Mouse (Mus musculus) embryonic facial prominence, embryonic 13.5 days (tissue): ENCODE measurements around the gene Bcs1l. TPM values are rescaled to one million over a fixed set of nuclear protein-coding genes. Genes with fewer than 3 reads are reported as not detected.

Experiments
- ATAC-seq: fragments of 200-750 bp; cut with Nextera tagmentation; 2 replicates; pipeline ENCODE4 v1.8.0; 2017; ENCODE audit warnings: low read depth; ENCODE audit not compliant: insufficient number of reproducible peaks, insufficient read depth, low FRiP score, low TSS enrichment
- H3K27ac ChIP-seq: fragments of 300-500 bp; sonication (generic); 2 replicates; pipeline ENCODE4 v1.5.1; 2015; ENCODE audit warnings: moderate library complexity, mild to moderate bottlenecking, inconsistent platforms
- H3K27me3 ChIP-seq: fragments of 300-500 bp; sonication (generic); 2 replicates; pipeline ENCODE4 v1.6.1; 2015; ENCODE audit warnings: mild to moderate bottlenecking, inconsistent platforms
- H3K36me3 ChIP-seq: fragments of 300-500 bp; sonication (generic); 2 replicates; pipeline ENCODE4 v1.6.1; 2015; ENCODE audit warnings: mild to moderate bottlenecking, inconsistent platforms
- H3K4me1 ChIP-seq: fragments of 300-500 bp; sonication (generic); 2 replicates; pipeline ENCODE4 v1.6.1; 2015; ENCODE audit warnings: inconsistent platforms
- H3K4me2 ChIP-seq: fragments of 300-500 bp; sonication (generic); 2 replicates; pipeline ENCODE4 v1.6.1; 2015; ENCODE audit warnings: moderate library complexity, mild to moderate bottlenecking, inconsistent platforms
- H3K4me3 ChIP-seq: fragments of 300-500 bp; sonication (generic); 2 replicates; pipeline ENCODE4 v1.5.1; 2015; ENCODE audit warnings: mild to moderate bottlenecking, inconsistent platforms
- H3K9ac ChIP-seq: fragments of 300-500 bp; sonication (generic); 2 replicates; pipeline ENCODE4 v1.6.1; 2015; ENCODE audit warnings: mild to moderate bottlenecking, inconsistent platforms
- H3K9me3 ChIP-seq: fragments of 300-500 bp; sonication (generic); 2 replicates; pipeline ENCODE4 v1.6.1; 2016; ENCODE audit warnings: inconsistent platforms
- WGBS: fragments of 180-500 bp; shearing (Covaris S2); methylation state at CpG from one replicate; pipeline ENCODE4 v1.1.7; 2015; ENCODE audit warnings: mixed read lengths; 5-methylcytosine and 5-hydroxymethylcytosine counted together
- polyA plus RNA-seq: library from polyadenylated mRNA; unstranded; fragments of >200 nt; fragmentation: Nextera tagmentation; extraction: Ambion mirVana; gene quantifications from 2 replicates; pipeline ENCODE4 v1.2.1, GENCODE M21; 2015

The Bcs1l gene
- polyA plus RNA-seq: 18.0 and 18.9 TPM in 2 replicates

DNA sequence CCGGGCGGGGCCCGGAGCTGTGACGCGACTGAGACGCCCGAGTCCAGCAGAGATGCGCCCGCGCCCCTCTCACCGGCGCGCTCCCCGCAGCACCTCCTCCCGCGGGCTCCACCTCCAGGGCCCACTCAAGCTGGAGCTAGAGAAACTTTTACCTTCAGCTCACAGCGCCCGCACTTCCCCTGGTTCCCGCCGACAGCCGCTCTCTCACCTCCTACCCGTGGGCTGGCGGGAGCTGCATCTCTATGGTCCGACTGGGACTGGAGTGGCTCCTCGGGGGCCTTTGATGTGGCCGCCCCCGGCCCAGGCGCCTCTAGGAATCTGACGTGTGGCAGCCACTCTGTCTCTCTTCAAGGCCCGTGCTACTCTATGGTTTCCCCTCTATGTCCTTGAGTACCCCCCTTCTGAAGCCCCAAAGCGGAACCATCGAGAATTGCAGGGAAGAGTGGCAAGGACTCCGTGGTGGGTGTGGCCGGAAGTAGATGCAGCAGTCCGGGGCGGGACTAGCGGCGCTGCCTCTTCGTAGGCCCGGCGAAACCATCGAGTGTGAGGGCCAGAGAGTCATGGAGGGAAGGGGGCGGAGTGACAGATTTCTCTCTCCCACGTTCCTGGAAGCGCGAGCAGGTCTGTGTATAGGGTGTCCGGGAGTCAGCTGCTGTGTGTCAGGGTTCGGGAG is at the start of gene Bcs1l, which contains the start of gene Zfp142:
Bcs1l (plus strand) TSS at position 517 of the 673 bp plus-strand sequence.
Zfp142 (minus strand) TSS at position 474 of the 673 bp plus-strand sequence.
- H3K9me3 ChIP-seq: no peaks in the 10 kb centered on the region
- peak; percentile 99 for ATAC-seq
- H3K4me1 ChIP-seq: peaks cover 21% of the 10 kb centered on the region
- peak within 1 kb of the TSS; percentile 86 for H3K27ac ChIP-seq
- peaks cover 44% of the 10 kb centered on the region for H3K36me3 ChIP-seq
- no peaks in the 10 kb centered on the region for H3K27me3 ChIP-seq
- WGBS: 0% methylated on average over 48 of the region's 48 CpGs
- peak within 1 kb of the TSS; percentile 91 for H3K4me2 ChIP-seq
- peak within 1 kb of the TSS; percentile 87 for H3K9ac ChIP-seq
- H3K4me3 ChIP-seq: peak within 1 kb of the TSS; percentile 67

- Histone ChIP-seq H3K27ac (no peak overlapping the region), H3K4me2 (no peak overlapping the region), H3K4me1 (peaks cover 12% of the 10 kb centered on the region), H3K27me3 (no peaks in the 10 kb centered on the region), H3K36me3 (no peaks in the 10 kb centered on the region), H3K4me3 (no peak overlapping the region), H3K9ac (no peak overlapping the region), H3K9me3 (no peaks in the 10 kb centered on the region)
- ATAC-seq: no peak
These were observed 49.4 kb upstream of the Bcs1l start for GRCm38 (mm10) chr1:74538650-74539049.

DNA sequence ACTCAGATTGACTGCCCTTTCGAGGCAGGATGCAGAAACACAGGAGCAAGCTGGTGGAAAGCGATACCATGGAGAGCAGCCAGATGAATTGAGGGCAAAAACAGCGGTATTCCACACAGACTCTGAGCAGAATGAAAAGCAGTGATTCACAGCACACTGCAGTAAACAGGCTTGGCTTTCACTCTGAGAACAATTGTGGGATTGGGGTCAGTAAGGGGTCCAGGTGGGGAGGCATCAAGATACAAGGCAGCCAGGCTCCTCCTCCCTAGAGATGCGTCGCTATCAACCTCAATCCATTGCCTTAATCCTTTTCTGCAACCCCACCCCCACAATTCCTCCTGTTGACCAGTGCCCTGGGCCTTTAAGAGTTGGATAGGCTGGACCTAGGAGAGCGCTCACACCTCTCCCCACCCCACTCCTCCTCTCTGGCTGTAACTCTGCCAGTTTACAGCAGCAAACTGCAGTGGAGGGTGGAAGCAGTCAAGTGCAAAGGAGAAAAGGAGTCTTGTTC is 45.6 kb upstream of the Bcs1l start, which contains the start of gene Plcd4:
Plcd4 (plus strand) TSS at position 438 of the 511 bp plus-strand sequence.
- no peak within 1 kb of the TSS for H3K4me3 ChIP-seq
- ATAC-seq: no peak
- no peak within 1 kb of the TSS for H3K27ac ChIP-seq
- 2% methylated on average over 6 of the region's 6 CpGs for WGBS
- peak within 1 kb of the TSS; percentile 41 for H3K4me2 ChIP-seq
- H3K36me3 ChIP-seq: no peaks in the 10 kb centered on the region
- H3K4me1 ChIP-seq: peaks cover 12% of the 10 kb centered on the region
- H3K27me3 ChIP-seq: no peaks in the 10 kb centered on the region
- H3K9ac ChIP-seq: 0 out of 2 replicates have a peak within 1 kb of the TSS, but pooled peaks have one; percentile 21
- no peaks in the 10 kb centered on the region for H3K9me3 ChIP-seq

- no peak within 1 kb of the TSS for H3K4me3 ChIP-seq
- no peaks in the 10 kb centered on the region for H3K27me3 ChIP-seq
- no peak within 1 kb of the TSS for H3K4me2 ChIP-seq
- H3K27ac ChIP-seq: no peak within 1 kb of the TSS
- no peaks in the 10 kb centered on the region for H3K9me3 ChIP-seq
- 81% methylated on average over 4 of the region's 4 CpGs for WGBS
- no peak for ATAC-seq
- H3K36me3 ChIP-seq: no peaks in the 10 kb centered on the region
- no peak within 1 kb of the TSS for H3K9ac ChIP-seq
- H3K4me1 ChIP-seq: peaks cover 8% of the 10 kb centered on the region
These were observed 43.9 kb upstream of the Bcs1l start, which contains the start of gene Usp37 for GRCm38 (mm10) chr1:74544184-74544583. Gene Usp37, minus strand, starts transcription at chr1:74544284.

GRCm38 (mm10) chr1:74559061-74559460 is 29.0 kb upstream of the Bcs1l start:
- H3K27ac ChIP-seq: no peak overlapping the region
- WGBS: 78% methylated on average over 5 of the region's 5 CpGs
- peaks cover 12% of the 10 kb centered on the region for H3K36me3 ChIP-seq
- no peaks in the 10 kb centered on the region for H3K9me3 ChIP-seq
- ATAC-seq: no peak
- no peaks in the 10 kb centered on the region for H3K4me1 ChIP-seq
- H3K9ac ChIP-seq: no peak overlapping the region
- no peaks in the 10 kb centered on the region for H3K27me3 ChIP-seq
- H3K4me3 ChIP-seq: no peak overlapping the region
- no peak overlapping the region for H3K4me2 ChIP-seq

DNA sequence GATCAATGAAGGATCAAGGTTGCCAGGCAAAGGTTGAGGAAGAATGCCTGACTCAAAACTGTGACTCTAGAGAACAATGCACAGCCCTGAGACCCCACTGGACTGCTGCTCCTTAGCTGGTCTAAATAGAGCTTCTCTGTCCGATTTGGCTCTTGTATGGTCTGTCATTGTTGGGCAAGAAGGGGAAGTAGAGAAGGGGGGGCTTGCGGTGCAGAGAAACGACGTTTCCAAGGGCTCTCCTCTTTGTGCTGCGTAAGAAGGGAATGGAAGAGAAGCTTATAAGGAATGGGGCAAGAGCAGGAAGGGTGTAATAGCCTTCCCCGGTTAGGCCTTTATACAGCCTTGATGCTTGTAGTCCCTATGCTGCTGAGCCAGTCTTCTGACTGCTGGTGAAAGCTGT is 22.3 kb upstream of the Bcs1l start:
- H3K27me3 ChIP-seq: no peaks in the 10 kb centered on the region
- ATAC-seq: no peak
- peaks cover 74% of the 10 kb centered on the region for H3K36me3 ChIP-seq
- WGBS: 89% methylated on average over 6 of the region's 6 CpGs
- H3K4me2 ChIP-seq: no peak overlapping the region
- H3K9me3 ChIP-seq: no peaks in the 10 kb centered on the region
- no peaks in the 10 kb centered on the region for H3K4me1 ChIP-seq
- no peak overlapping the region for H3K27ac ChIP-seq
- H3K9ac ChIP-seq: no peak overlapping the region
- no peak overlapping the region for H3K4me3 ChIP-seq

GRCm38 (mm10) chr1:74569739-74570719 is 18.1 kb upstream of the Bcs1l start:
- ATAC-seq: no peak
- no peak overlapping the region for H3K27ac ChIP-seq
- 92% methylated on average over 29 of the region's 29 CpGs for WGBS
- no peaks in the 10 kb centered on the region for H3K9me3 ChIP-seq
- H3K36me3 ChIP-seq: peaks cover 92% of the 10 kb centered on the region
- no peak overlapping the region for H3K4me3 ChIP-seq
- H3K4me2 ChIP-seq: no peak overlapping the region
- no peak overlapping the region for H3K9ac ChIP-seq
- H3K4me1 ChIP-seq: no peaks in the 10 kb centered on the region
- H3K27me3 ChIP-seq: no peaks in the 10 kb centered on the region

- no peak for ATAC-seq
- Histone ChIP-seq H3K4me1 (peaks cover 12% of the 10 kb centered on the region), H3K9ac (no peak overlapping the region), H3K36me3 (peaks cover 48% of the 10 kb centered on the region), H3K4me3 (no peak overlapping the region), H3K9me3 (no peaks in the 10 kb centered on the region), H3K4me2 (no peak overlapping the region), H3K27ac (no peak overlapping the region), H3K27me3 (no peaks in the 10 kb centered on the region)
- 84% methylated on average over 3 of the region's 3 CpGs for WGBS
These were observed 5.5 kb upstream of the Bcs1l start for GRCm38 (mm10) chr1:74582621-74583020.

GRCm38 (mm10) chr1:74584616-74585398 is 3.3 kb upstream of the Bcs1l start:
- Histone ChIP-seq H3K4me3 (no peak overlapping the region), H3K9me3 (no peaks in the 10 kb centered on the region), H3K27me3 (no peaks in the 10 kb centered on the region), H3K4me2 (no peak overlapping the region), H3K36me3 (peaks cover 31% of the 10 kb centered on the region), H3K9ac (peak overlapping the region; percentile 58; the same call in 1 of the 2 replicates), H3K27ac (no peak overlapping the region), H3K4me1 (peaks cover 21% of the 10 kb centered on the region)
- ATAC-seq: no peak
- 93% methylated on average over 3 of the region's 3 CpGs for WGBS

DNA sequence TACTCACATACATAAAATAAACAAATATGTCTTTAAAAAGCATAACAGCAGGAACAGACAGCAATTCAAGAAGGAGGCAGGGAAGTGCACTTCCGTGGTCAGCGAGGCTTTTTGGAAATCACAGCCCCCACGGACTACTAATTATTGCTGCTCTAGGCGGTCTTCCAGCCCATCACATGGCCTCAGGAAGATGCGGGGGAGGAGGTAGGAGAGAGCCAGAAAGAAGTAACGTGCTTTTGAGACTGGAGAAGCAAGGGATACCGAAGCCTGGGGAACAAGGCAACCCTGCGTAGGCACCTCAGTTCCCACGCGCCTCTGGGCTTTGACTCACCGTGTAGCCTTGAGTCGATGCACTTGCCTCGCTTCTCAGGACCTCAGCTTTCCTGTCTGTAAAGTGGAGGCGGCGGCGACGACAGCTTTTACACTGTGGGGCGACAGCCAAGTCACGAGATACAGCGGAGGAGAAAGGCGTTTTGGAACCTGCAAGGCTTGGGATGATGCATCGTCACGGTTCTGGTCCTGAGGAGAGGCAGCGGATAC is 786 bp upstream of the Bcs1l start:
- under 1% methylated on average over 24 of the region's 24 CpGs for WGBS
- Histone ChIP-seq H3K4me2 (peak overlapping the region; percentile 91), H3K36me3 (peaks cover 46% of the 10 kb centered on the region), H3K9ac (peak overlapping the region; percentile 87), H3K4me1 (peaks cover 21% of the 10 kb centered on the region), H3K4me3 (peak overlapping the region; percentile 67), H3K27ac (peak overlapping the region; percentile 86), H3K9me3 (no peaks in the 10 kb centered on the region), H3K27me3 (no peaks in the 10 kb centered on the region)
- no peak for ATAC-seq
